Mouse (Mus musculus): Measurements from ENCODE around the gene Nub1.
"Not testable (repeated sequence)": the region's sequence is repeated elsewhere in the genome, so short reads cannot be mapped to it uniquely, and the experiment has no call there.

Nub1 gene

DNA sequence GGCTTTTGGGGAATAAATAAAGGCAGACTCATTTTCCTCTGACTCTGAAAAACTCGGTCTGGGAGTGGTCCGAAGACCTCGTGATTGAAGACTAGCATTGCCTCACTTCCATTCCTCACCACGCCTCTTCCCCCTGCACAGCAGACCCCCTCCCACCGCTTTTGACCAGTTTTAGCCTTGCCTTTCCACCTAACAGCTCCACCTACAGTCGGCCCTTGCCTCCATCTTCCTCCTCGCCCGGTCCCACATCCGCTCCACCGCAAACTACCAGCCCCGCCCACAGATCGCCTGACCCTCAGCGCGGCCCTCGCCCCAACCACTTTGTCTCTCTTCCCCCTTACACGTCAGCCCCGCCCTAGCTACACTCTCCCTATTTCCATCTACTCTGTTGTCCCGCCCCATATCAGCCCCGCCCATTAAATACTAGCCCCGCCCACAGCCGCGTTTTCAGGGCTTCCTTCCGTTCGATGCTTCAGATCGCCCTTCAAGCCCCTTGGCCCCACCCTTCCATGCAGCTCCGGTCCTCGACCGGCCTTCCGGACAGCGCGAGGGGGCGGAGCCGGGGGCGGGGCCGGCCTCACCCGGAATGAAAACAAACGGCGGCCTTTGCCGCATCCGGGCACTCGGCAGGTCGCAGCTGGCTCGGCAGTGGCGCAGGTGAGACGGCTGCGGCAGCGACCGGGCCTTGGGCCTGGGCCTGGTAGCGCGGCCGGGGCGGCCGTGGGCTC lies at the start of gene Nub1:
TSS of gene Nub1 (plus strand) at position 167 of the 728 bp plus-strand sequence.
- DNase-seq, result peak; percentile 99

DNA sequence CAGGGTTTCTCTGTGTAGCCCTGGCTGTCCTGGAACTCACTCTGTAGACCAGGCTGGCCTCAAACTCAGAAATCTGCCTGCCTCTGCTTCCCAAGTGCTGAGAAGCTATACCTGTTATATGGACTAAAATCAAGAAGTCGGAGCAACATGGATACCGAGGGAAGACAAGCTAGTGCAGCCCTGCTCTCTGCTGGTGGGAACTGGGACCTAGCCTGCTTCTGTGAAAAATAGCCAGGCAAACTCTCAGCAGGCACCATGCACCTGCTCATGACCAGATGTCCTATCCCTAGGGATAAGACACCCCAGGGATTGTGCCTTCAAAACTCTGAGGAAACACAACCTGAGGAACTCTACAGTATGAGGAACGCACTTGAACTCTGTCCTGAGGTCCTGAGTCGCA lies 48.3 kb upstream of the Nub1 start:
- DNase-seq, result no peak

DNA sequence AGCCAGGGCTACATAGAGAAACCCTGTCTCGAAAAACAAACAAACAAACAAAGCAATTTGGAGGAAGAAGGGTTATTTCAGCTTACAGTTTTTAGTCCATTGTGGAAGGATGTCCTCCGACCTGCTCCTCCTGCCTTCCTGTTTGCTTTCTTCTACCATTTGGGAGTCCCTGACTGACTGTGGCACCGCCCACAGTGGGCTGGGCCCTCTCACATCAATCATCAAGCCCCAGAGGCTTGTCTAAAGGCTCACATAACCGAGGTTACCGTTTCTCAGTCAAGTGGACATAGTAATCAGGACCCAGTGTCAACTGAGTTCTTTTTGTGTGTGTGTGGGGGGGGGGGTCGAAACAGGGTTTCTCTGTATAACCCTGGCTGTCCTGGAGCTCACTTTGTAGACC lies 47.2 kb upstream of the Nub1 start:
- DNase-seq, result no peak

DNA sequence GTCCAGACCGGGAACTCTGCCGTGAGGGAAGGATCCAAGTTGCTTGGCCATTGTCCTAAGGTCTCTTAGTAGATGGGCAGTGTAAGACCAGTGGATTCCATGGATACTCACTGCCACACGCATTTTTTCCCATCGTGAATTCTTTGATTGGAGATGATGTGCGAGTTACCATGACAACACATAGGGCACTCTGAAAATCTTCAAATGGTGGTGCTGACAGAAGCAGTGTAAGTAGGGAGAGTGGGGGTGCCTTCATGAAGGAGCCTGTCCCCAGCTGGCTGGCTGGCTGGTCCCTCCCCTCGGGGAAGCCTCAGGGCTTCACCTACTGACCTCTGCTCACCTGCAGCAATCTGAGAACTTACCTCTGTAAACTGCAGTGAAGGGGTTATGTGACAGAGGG lies 46.3 kb upstream of the Nub1 start:
- DNase-seq, result no peak

DNA sequence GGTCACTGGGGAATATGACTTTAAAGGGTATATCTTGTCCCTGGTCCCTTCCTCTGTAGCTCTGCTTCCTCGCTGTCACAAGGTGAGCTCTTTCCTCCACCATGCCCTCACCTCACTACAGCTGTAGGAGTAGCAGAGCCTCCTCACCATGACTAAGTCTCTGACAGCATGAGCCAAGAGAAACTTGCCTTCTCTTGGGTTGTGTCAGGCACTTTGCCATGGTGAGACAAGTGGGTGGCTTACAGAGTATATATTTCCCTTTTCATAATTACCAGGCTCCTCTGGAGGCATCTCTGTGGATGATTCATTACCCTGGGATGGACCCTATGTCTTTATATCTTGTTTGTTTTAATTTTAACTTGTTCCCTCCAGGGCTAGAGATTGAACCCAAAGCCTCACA lies 39.9 kb upstream of the Nub1 start:
- no peak for DNase-seq

DNA sequence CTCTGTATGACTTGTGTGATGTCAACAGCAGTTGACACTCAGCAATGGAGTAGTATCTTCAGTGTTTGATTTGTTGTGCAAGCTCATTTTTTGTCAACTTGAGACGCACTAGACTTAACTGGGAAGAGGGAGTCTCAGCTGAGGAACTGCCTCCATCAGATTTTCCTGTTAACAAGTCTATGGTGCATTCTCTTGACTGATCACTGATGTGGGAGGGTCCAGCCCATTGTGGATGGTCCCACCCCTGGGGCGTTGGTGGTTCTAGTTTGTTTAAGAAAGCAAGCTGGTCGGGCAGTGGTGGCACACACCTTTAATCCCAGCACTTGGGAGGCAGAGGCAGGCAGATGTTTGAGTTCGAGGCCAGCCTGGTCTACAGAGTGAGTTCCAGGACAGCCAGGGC lies 36.1 kb upstream of the Nub1 start:
- no peak for DNase-seq

DNA sequence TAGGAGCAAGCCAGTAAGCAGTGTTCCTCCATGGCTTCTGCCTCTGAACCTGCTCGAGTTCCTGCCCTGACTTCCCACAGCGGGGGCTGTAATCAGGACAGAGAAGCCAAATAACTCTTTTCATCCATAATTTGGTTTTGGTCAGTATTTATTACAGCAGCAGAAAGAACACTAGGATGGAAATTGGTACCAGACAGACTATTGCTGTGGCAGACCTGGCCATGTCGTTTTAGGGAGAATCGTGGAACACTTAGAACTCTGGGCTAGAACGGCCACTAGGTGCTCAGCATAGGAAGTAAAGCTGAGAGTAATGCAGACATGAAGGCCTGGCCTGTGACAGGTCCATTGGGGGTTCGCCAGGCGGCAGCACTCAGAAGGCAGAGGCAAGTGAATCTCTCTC lies 35.6 kb upstream of the Nub1 start:
- DNase-seq, result no peak

DNA sequence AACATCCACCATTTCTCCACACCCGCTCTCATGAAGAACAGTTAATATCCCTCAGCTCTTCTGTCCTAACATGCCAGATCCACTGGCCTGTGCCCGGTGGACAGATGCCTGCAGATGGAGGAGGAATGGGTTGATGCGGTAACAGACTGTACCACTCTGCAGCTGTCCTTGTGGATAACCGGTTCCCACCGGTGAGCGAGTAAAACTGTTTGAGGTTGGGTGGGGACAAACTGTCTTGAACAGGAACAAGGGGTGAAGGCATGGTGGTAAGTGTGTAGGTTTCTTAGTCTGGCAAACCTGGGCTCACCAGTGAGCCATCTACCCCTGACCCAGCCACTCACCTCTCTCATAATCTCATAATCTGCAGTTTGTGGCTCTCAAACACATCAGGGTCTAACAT lies 34.0 kb upstream of the Nub1 start:
- DNase-seq, result no peak

DNA sequence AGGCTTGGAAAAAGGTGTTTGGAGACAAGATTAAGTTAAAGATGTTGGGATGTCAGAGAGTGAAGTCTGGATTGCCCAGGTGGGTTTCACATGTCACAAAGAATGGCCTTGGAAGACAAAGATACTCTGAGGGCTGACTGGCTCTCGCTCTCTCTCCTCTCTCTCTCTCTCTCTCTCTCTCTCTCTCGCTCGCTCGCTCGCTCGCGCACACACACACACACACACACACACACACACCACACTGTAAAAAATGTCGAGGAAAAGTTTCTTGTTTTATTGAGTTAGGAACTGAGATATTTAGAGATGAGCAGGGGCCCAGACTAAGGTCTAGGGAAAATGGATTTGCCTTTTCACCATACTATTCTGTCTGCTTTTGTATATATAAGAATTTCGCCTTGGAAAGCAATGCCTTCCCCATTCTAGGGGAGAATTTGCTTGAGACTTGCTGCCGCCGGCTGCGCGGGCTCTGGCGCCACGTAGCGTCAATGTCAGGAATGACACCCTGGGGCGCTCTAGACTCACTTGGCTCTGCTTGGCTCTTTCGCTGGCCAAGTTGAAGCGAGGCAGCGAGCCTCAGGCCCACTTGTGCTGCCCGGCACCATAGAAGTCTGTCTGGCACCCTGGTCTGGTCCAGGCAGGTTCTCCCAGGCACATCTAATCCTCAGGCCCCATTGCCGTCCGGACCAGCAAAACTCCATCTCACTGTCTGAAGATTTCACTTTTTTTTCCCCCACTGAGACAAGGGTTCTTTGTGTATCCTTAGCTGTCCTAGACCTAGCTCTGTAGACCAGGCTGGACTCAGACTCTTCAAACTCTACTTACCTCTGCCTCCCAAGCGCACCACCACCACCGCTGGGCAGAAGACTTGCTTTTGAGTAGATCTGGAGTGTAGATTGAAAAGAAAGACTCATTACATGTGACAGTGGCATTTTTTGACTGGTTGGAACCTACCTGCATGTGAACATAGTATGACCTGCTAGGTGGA lies 33.3 kb upstream of the Nub1 start:
- peak; percentile 83 for DNase-seq

DNA sequence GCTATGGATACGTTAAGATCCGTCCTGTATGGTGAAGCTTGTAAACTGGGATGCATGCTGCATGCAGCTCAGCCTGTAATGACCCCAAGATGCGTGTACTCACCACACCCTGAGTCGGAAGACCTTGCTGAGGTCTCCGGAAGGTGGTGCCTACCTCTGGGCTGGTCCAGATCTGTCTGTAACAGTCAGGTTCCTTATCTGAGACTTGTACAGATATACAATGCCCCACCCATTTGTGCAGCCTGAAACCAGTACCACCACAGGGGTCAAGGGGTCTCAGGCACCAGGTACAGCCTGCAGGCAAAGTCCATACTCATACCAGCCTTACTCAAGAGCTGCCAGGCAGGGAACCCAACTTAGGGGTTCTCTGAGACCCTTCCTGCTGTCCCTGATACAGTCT lies 32.6 kb upstream of the Nub1 start:
- no peak for DNase-seq

DNA sequence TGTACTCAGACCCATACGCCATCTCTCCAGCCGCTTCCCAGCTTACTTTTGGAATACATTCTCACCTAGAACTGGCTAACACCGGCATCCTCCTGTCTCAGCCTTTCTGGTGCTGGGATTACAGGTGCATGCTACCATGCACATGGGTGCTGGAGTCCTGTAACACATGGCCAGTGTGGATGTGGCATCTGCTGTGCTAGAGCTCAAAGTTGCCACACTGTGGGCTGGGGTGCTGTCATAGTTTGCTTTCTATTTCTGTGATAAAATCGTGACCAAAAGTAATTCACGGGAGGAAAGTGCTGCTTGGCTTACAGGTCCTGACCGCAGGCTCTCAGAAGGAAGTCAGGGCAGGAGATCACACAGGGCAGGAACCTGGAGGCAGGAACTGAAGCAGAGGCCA lies 30.8 kb upstream of the Nub1 start:
- DNase-seq, result no peak

DNA sequence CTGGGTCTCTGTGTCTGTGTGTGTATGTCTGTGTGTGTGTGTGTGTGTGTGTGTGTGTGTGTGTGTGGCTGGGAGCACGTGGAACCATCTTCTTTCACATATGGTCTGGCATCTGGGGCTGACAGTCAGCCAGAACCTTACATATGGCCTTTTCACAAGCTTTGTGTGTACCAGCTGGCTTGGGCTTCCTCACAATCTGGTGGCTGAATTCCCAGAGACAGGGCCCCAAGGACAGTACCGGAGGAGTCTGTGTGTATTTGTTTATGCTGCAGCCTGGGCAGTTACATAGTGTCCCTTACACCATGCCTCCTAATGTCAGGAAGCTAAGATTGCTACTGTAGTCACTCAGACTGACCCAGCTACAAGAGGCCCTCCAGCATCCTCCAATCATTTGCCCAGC lies 28.2 kb upstream of the Nub1 start:
- DNase-seq, result no peak

DNA sequence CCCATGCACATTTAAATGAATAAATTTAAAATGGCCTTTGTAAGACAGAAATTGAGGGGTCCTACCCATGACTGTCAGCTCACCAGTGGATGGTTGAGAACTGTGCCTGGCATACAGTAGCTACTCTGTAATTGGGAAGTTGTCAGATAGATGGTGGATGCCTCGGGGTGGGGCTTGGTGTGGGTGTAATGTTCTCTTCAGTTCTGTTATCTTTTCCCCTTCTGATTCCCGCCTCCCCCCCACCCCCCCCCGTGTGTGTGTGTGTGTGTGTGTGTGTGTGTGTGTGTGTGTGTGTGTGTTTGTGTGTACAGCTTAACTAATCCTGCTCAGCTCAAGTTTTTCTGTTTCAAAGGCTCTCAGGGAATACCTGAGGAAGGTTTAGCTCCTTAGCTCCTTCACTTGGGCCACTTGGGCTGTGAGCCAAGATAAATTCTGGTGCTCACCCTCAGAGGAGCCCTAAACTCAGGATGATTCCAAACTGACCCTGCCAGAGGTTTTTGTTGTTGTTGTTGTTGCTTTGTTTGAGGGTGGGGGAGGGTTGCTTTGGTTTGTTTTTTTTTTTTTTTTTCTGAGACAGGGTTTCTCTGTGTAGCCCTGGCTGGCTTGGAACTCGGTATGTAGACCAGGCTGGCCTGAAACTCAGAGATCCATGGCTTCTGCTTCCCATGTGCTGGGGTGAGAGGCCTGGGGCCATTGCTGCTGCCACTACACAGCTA lies 25.5 kb upstream of the Nub1 start:
- DNase-seq, result peak; percentile 16

DNA sequence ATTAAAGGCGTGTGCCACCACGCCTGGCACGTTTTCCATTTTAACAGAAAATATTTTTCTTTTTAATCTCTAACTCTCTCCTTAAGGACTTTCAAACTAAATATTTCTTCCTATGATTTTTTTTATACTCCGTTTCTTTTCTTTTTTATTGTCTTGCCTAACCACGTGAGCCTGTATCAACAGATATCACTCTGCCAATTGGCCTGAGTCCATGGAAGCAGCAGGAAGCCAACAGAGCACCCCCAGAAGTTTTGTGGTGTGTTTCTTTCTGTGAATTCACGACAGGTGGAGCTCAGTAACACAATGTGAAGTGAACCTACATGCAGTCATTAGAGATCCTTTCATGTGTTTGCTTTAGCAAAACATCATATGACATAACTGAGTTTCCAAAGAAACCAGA lies 23.9 kb upstream of the Nub1 start:
- DNase-seq, result peak; percentile 16

DNA sequence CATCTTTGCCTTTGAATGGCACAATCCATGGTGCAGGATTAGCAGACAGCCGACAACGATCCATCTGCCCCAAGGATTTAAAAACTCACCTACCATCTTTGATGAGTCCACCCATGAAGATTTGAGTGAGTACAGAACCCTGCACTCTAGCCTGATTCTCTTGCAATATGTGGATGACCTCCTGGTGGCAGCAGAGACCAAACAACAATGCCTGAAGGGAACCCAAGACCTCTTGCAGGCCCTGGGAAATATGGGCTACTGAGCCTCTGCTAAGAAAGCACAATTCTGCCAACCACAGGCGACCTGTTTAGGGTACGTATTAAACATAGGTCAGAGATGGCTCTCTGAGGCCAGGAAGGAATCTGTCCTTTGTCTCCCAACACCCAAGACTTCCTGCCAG lies 11.1 kb upstream of the Nub1 start:
- DNase-seq, result peak; percentile 94

DNA sequence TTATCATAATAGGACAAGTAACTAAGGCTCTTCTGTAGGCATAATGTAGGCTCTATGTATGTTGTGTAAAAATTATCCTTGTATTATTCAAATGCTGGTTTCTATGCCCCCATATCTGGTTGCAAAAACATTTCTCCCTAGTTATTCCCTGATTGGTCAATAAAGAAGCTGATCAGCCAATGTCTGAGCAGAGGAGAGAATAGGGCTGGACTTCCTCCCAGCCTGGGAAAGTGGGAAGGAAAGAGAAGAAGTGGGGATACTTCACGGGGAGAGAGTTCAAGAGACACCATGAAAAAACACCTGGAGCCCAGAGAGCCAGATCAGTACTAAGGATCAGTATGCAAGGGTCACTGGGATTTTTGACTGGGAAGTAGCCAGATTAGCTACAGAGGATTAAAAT lies 3.9 kb upstream of the Nub1 start:
- no peak for DNase-seq

DNA sequence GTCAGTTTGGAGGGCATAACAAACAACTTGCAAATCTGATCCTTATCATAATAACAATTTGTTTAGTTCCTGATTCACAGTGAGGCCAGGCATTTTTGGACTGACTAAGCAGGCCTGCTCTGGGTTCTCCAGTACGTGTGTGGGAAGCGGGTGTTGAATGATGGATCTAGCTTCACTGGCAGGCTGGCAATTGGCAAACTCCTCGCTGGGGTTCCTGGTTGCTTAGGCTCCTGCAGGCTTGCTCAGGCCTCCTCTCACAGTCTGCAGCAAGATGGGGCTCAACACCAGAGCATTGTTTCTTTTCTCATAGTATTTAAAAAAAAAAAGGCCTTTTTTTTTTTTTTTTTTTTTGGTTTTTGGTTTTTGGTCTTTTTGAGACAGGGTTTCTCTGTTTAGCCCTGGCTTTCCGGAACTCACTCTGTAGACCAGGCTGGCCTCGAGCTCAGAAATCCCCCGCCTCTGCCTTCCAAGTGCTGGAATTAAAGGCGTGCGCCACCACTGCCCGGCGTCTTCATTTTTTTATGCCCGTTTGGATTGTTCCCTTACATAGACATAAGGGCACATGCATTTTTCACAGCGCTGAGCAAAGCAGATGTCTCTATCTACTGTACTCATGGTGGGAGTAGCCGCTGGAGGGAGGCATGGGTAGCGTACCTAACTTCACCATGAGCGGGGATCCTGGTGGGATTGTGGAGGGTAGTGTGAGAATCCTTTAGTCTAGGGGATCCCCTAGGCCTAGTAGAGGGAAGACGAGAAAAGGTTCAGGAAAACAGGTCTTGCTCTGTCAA lies 560 bp upstream of the Nub1 start:
- DNase-seq, result peak; percentile 47

DNA sequence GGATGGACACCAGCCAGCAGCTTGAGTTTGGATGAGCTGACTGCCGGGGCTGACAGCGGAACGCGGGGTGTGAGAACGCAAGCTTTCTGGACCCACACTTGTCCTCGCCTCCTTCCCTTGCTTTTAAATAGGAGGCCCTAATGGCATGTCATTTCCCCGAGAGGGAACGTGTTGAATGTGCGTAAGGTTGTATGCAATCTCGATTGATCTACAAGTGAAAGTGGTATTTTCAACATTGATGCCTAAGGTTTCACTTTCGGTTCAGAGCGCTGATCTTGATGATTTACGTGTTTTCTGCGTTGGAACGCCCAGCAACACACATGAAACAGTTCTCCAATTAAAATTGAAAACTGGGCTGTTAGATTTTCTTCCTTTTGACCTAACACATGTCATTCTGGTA lies 844 bp downstream of the Nub1 start:
- peak; percentile 73 for DNase-seq

DNA sequence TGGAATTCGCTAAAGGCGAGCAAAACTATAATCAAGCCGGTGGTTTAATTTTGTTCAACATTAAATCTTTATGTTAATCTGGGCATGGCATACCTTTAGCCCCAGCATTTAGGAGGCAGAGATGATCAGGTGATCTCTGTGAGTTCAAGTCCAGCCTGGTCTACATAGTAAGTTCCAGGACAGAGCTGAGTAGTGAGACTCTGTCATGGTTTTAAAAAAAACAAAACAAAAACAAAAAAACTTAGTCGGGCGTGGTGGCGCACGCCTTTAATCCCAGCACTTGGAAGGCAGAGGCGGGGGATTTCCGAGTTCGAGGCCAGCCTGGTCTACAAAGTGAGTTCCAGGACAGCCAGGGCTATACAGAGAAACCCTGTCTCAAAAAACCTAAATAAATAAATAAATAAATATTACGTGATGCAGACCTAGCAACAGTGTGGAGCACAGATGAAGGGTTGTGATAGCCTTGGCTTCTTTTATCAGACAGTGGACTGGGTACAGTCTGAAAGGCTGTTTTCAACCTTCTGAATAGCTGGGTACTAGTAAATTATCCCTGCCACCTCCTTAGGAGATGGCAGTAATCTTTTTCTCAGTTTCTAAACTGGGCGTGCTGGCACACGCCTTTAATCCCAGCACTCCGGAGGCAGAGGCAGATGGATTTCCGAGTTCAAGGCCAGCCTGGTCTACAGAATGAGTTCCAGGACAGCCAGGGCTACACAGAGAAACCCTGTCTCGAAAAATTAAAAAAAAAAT lies 1.5 kb downstream of the Nub1 start:
- DNase-seq, result not testable (repeated sequence)

DNA sequence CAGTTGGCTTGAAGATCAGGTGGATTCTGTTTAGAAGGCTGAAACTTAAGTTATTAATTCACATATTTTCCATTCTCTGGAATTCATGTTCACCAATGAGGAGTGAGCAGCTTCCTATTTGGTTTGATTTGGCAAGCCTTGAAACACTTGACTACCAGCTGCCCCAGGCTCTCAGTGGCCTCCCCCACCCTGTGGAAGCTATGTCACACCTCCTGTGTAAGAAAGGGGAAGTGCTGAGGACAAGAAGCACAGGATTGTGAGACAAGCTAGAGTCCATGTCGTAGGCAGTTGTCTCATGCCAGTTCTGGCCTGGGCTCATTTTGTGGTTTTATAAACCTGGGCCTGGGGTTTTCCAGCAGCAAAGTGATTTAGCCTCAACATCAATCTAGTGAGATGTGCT lies 2.4 kb downstream of the Nub1 start:
- peak; percentile 81 for DNase-seq

DNA sequence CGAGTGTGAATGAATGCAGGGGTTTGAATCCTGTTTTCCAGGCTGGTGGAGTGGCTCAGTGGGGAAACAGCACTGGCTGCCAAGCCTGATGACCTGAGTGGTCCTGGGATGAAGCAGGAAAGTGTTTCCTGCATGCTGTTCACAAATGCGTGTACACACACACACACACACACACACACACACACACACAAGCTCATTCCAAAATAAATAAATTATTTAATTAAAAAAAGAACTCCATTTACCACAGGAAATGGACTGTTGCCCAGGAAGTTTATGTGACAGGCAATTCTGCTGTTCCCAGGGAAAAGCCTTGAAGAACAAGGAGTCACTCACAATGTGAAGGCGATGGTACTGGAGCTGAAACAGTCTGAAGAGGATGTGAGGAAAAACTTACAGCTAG lies 11.4 kb downstream of the Nub1 start:
- peak; percentile 18 for DNase-seq

DNA sequence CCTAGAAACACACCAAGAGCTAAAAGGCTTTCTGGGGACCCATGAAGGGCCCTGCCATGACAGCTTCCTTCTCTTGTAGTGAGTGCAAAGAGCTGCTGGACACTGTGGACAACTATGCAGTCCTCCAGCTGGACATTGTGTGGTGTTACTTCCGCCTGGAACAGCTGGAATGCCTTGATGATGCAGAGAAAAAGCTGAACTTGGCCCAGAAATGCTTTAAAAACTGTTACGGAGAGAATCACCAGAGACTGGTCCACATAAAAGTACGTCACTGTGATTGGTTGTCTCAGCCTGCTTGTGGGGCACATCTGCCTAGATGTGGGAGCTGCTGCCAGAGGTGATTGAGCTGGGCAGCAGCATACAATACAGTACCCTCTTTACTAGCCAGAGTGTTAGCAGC lies 15.9 kb downstream of the Nub1 start:
- DNase-seq, result peak; percentile 63
